Mouse (Mus musculus) liver, embryonic 13.5 days (tissue): ENCODE results near the gene Krtap9-5. TPM values are rescaled to one million over a fixed set of nuclear protein-coding genes. Genes with fewer than 3 reads are reported as not detected.

Source experiments
- ATAC-seq: fragments of 200-750 bp; cut with Nextera tagmentation; 2 replicates; pipeline ENCODE4 v1.8.0; 2017; ENCODE audit warnings: low read depth, mild to moderate bottlenecking, moderate number of reproducible peaks, moderate library complexity
- DNase-seq: peaks from one replicate; pipeline ENCODE4 v3.0.0; 2022
- H3K27ac ChIP-seq: fragments of 300-500 bp; sonication (generic); 2 replicates; pipeline ENCODE4 v1.5.1; 2015; ENCODE audit warnings: moderate library complexity, mild to moderate bottlenecking, inconsistent platforms
- H3K27me3 ChIP-seq: fragments of 300-500 bp; sonication (generic); 2 replicates; pipeline ENCODE4 v1.6.1; 2015; ENCODE audit warnings: mild to moderate bottlenecking, inconsistent platforms
- H3K36me3 ChIP-seq: fragments of 300-500 bp; sonication (generic); 2 replicates; pipeline ENCODE4 v1.6.1; 2015; ENCODE audit warnings: mild to moderate bottlenecking, inconsistent platforms
- H3K4me1 ChIP-seq: fragments of 300-500 bp; sonication (generic); replicated peaks from 2 replicates; pipeline ENCODE4 v1.6.1; 2015; ENCODE audit warnings: inconsistent platforms
- H3K4me2 ChIP-seq: fragments of 300-500 bp; sonication (generic); 2 replicates; pipeline ENCODE4 v1.6.1; 2015; ENCODE audit warnings: inconsistent platforms, mild to moderate bottlenecking, moderate library complexity
- H3K4me3 ChIP-seq: fragments of 300-500 bp; sonication (generic); replicated peaks from 2 replicates; pipeline ENCODE4 v1.5.1; 2015; ENCODE audit warnings: mild to moderate bottlenecking, inconsistent platforms
- H3K9ac ChIP-seq: fragments of 300-500 bp; sonication (generic); 2 replicates; pipeline ENCODE4 v1.6.1; 2015; ENCODE audit warnings: mild to moderate bottlenecking, inconsistent platforms
- H3K9me3 ChIP-seq: fragments of 300-500 bp; sonication (generic); replicated peaks from 2 replicates; pipeline ENCODE4 v1.6.1; 2016; ENCODE audit warnings: inconsistent platforms
- WGBS: fragments of 180-500 bp; shearing (Covaris S2); methylation state at CpG from one replicate; pipeline ENCODE4 v1.1.7; 2015; ENCODE audit not compliant: insufficient replicate concordance; 5-methylcytosine and 5-hydroxymethylcytosine counted together
- polyA plus RNA-seq: library from polyadenylated mRNA; unstranded; fragments of >200 nt; fragmentation: Nextera tagmentation; extraction: Ambion mirVana; gene quantifications from 2 replicates; pipeline ENCODE4 v1.2.1, GENCODE M21; 2015

Gene Krtap9-5
- polyA plus RNA-seq, result not detected in 2 replicates

GRCm38 (mm10) chr11:99948175-99948574 lies at the start of gene Krtap9-5:
Gene Krtap9-5, plus strand, starts transcription at chr11:99948475.
- WGBS, result 58% methylated on average over 2 of the region's 2 CpGs
- H3K9me3 ChIP-seq, result no peaks in the 10 kb centered on the region
- no peaks in the 10 kb centered on the region for H3K36me3 ChIP-seq
- H3K4me2 ChIP-seq, result no peak within 1 kb of the TSS
- no peak within 1 kb of the TSS for H3K4me3 ChIP-seq
- no peaks in the 10 kb centered on the region for H3K27me3 ChIP-seq
- H3K4me1 ChIP-seq, result no peaks in the 10 kb centered on the region
- H3K27ac ChIP-seq, result no peak within 1 kb of the TSS
- H3K9ac ChIP-seq, result no peak within 1 kb of the TSS
- DNase-seq, result no peak
- ATAC-seq, result no peak

GRCm38 (mm10) chr11:99907620-99908019 lies 40.7 kb upstream of the Krtap9-5 start, which contains the start of gene Krtap31-1:
Gene Krtap31-1, plus strand, starts transcription at chr11:99907920.
- ATAC-seq (no peak), DNase-seq (no peak)
- 57% methylated on average over 2 of the region's 2 CpGs for WGBS
- no peaks in the 10 kb centered on the region for H3K9me3 ChIP-seq
- no peaks in the 10 kb centered on the region for H3K36me3 ChIP-seq
- no peaks in the 10 kb centered on the region for H3K4me1 ChIP-seq
- H3K9ac ChIP-seq, result no peak within 1 kb of the TSS
- no peak within 1 kb of the TSS for H3K4me3 ChIP-seq
- H3K27me3 ChIP-seq, result no peaks in the 10 kb centered on the region
- no peak within 1 kb of the TSS for H3K4me2 ChIP-seq
- H3K27ac ChIP-seq, result no peak within 1 kb of the TSS

- no peak within 1 kb of the TSS for H3K9ac ChIP-seq
- H3K4me3 ChIP-seq, result no peak within 1 kb of the TSS
- H3K9me3 ChIP-seq, result no peaks in the 10 kb centered on the region
- ATAC-seq (no peak), DNase-seq (no peak)
- no peak within 1 kb of the TSS for H3K4me2 ChIP-seq
- H3K4me1 ChIP-seq, result no peaks in the 10 kb centered on the region
- no peak within 1 kb of the TSS for H3K27ac ChIP-seq
- no peaks in the 10 kb centered on the region for H3K36me3 ChIP-seq
- H3K27me3 ChIP-seq, result no peaks in the 10 kb centered on the region
- WGBS, result 70% methylated on average over 3 of the region's 3 CpGs
These were observed 33.8 kb upstream of the Krtap9-5 start, which contains the start of gene Gm11565 for GRCm38 (mm10) chr11:99914451-99914850. Gene Gm11565, plus strand, starts transcription at chr11:99914751.

DNA sequence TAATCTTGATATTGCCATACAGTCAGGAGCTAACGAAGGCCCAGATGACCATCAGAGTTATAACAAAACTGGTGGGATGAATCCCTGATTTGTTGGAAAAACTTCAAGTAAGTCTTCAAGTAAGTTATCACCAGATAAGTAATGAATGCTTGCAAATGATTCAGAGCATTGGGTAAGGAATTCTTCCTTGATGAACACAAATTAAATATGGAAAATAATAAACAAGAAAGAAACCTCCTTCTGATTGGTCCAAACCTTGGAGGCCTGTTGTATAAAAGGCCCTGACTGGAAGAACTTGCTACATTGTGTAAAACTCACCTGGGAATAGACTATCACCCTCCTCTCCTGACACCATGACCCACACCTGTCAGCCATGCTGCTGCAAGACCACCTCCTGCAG lies 12.3 kb upstream of the Krtap9-5 start, which contains the start of gene Krtap31-2:
Gene Krtap31-2, plus strand, starts transcription at position 301 of the 400 bp plus-strand sequence.
- no peak within 1 kb of the TSS for H3K4me2 ChIP-seq
- no peaks in the 10 kb centered on the region for H3K9me3 ChIP-seq
- no peaks in the 10 kb centered on the region for H3K4me1 ChIP-seq
- ATAC-seq (no peak), DNase-seq (no peak)
- no peaks in the 10 kb centered on the region for H3K36me3 ChIP-seq
- H3K4me3 ChIP-seq, result no peak within 1 kb of the TSS
- 70% methylated on average over 1 of the region's 1 CpGs for WGBS
- 0 out of 2 replicates have a peak, but pooled peaks cover 3% of the 10 kb centered on the region for H3K27me3 ChIP-seq
- no peak within 1 kb of the TSS for H3K27ac ChIP-seq
- no peak within 1 kb of the TSS for H3K9ac ChIP-seq

GRCm38 (mm10) chr11:99937751-99938264 lies 10.5 kb upstream of the Krtap9-5 start:
- Histone ChIP-seq H3K9ac (no peak overlapping the region), H3K4me2 (no peak overlapping the region), H3K4me3 (no peak overlapping the region), H3K4me1 (no peaks in the 10 kb centered on the region), H3K9me3 (no peaks in the 10 kb centered on the region), H3K27me3 (no peaks in the 10 kb centered on the region), H3K27ac (no peak overlapping the region), H3K36me3 (no peaks in the 10 kb centered on the region)
- 46% methylated on average over 9 of the region's 9 CpGs for WGBS
- no peak for ATAC-seq
- DNase-seq, result no peak

DNA sequence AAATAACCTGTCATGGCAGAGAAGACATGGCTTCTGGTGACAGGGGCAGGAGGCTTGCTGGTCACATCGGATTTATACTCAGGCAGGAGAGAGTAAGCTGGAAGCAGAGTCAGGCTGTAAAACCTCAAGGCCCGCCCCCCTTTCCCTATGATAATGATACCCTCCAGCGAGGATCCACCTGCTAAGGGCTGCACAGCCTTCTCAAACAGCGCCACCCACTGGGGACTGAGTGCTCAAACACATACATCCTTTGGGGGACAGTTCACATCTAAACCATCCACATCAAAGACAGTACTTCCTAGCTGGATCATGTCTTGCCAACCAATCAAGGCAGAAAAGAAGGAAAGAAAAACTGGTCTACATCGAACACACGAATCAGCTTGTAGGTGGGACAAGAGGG lies 15.9 kb downstream of the Krtap9-5 start:
- Histone ChIP-seq H3K27me3 (no peaks in the 10 kb centered on the region), H3K27ac (no peak overlapping the region), H3K4me1 (no peaks in the 10 kb centered on the region), H3K4me2 (no peak overlapping the region), H3K9ac (no peak overlapping the region), H3K9me3 (no peaks in the 10 kb centered on the region), H3K36me3 (no peaks in the 10 kb centered on the region), H3K4me3 (no peak overlapping the region)
- WGBS, result 36% methylated on average over 6 of the region's 6 CpGs
- no peak for ATAC-seq
- no peak for DNase-seq

- WGBS, result 35% methylated on average over 2 of the region's 2 CpGs
- no peak overlapping the region for H3K9ac ChIP-seq
- H3K9me3 ChIP-seq, result no peaks in the 10 kb centered on the region
- H3K36me3 ChIP-seq, result no peaks in the 10 kb centered on the region
- no peak overlapping the region for H3K4me2 ChIP-seq
- no peak for ATAC-seq
- no peaks in the 10 kb centered on the region for H3K27me3 ChIP-seq
- H3K27ac ChIP-seq, result no peak overlapping the region
- no peak overlapping the region for H3K4me3 ChIP-seq
- no peak for DNase-seq
- no peaks in the 10 kb centered on the region for H3K4me1 ChIP-seq
These were observed 17.7 kb downstream of the Krtap9-5 start for GRCm38 (mm10) chr11:99965961-99966360.

DNA sequence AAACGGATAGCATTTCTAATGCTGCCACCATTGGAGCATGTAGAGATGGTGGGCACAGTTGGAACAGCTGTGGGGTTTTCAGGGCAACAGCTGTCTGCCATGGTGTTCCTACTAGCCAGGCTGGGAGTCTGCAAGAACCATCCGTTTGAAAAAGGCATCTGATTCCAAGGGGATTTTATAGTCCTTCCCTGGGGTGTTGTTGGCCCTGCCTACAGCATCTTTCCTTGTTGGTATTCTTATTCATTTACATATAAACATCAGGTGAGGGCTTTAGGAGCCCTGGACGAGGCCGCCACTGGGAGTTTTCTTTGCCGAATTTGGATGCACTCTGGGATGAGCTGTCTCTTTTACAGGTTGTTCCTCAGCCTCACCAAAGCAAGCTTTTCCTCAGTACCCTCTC lies 30.7 kb downstream of the Krtap9-5 start, which contains the start of gene Krtap29-1:
Gene Krtap29-1, minus strand, starts transcription at position 101 of the 400 bp plus-strand sequence.
- H3K9me3 ChIP-seq, result no peaks in the 10 kb centered on the region
- 66% methylated on average over 5 of the region's 5 CpGs for WGBS
- H3K4me3 ChIP-seq, result no peak within 1 kb of the TSS
- no peak within 1 kb of the TSS for H3K9ac ChIP-seq
- DNase-seq, result no peak
- no peaks in the 10 kb centered on the region for H3K27me3 ChIP-seq
- H3K27ac ChIP-seq, result no peak within 1 kb of the TSS
- no peak for ATAC-seq
- H3K4me2 ChIP-seq, result no peak within 1 kb of the TSS
- no peaks in the 10 kb centered on the region for H3K36me3 ChIP-seq
- no peaks in the 10 kb centered on the region for H3K4me1 ChIP-seq

- Histone ChIP-seq H3K36me3 (no peaks in the 10 kb centered on the region), H3K9ac (no peak overlapping the region), H3K27me3 (no peaks in the 10 kb centered on the region), H3K27ac (no peak overlapping the region), H3K9me3 (no peaks in the 10 kb centered on the region), H3K4me1 (no peaks in the 10 kb centered on the region), H3K4me2 (no peak overlapping the region), H3K4me3 (no peak overlapping the region)
- DNase-seq (no peak), ATAC-seq (no peak)
- WGBS, result 67% methylated on average over 9 of the region's 9 CpGs
These were observed 34.5 kb downstream of the Krtap9-5 start for GRCm38 (mm10) chr11:99982731-99983130.

- H3K4me1 ChIP-seq, result no peaks in the 10 kb centered on the region
- H3K4me2 ChIP-seq, result no peak overlapping the region
- H3K9ac ChIP-seq, result no peak overlapping the region
- WGBS, result 67% methylated on average over 1 of the region's 1 CpGs
- ATAC-seq (no peak), DNase-seq (no peak)
- H3K4me3 ChIP-seq, result no peak overlapping the region
- no peaks in the 10 kb centered on the region for H3K36me3 ChIP-seq
- no peak overlapping the region for H3K27ac ChIP-seq
- H3K9me3 ChIP-seq, result no peaks in the 10 kb centered on the region
- no peaks in the 10 kb centered on the region for H3K27me3 ChIP-seq
These were observed 35.2 kb downstream of the Krtap9-5 start for GRCm38 (mm10) chr11:99983442-99983841.

GRCm38 (mm10) chr11:99985291-99986092 lies 37.2 kb downstream of the Krtap9-5 start:
- DNase-seq (no peak), ATAC-seq (no peak)
- H3K36me3 ChIP-seq, result no peaks in the 10 kb centered on the region
- no peaks in the 10 kb centered on the region for H3K27me3 ChIP-seq
- no peaks in the 10 kb centered on the region for H3K4me1 ChIP-seq
- no peaks in the 10 kb centered on the region for H3K9me3 ChIP-seq
- no peak overlapping the region for H3K9ac ChIP-seq
- 71% methylated on average over 20 of the region's 20 CpGs for WGBS
- no peak overlapping the region for H3K4me3 ChIP-seq
- no peak overlapping the region for H3K4me2 ChIP-seq
- no peak overlapping the region for H3K27ac ChIP-seq
